Mouse (Mus musculus): ENCODE results near the gene Iscu. TPM values are rescaled to one million over a fixed set of nuclear protein-coding genes. Genes with fewer than 3 reads are reported as not detected.

The Iscu gene
- polyA plus RNA-seq, 1 experiment from 2014 or later = 112 TPM

DNA sequence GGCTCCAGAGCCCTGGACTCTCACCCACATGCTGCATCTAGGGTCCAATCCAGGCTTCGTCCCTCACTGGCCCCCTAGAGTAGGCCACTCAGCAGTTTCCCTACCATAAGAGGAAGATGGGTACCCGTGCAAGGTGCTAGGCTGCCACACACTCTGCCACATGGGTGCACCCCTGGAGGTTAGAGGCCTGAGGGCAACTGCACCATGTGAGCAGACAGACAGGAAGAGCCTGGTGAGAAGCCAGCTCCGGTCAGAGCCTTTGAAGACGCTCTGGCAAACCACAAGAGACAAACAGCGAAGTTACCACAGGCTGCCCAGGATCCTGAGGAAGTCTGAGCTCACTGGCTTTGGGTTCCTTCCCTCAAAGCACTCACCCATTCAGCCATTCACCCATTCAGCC lies 14.4 kb downstream of the Iscu start:
- H3K27ac ChIP-seq (ENCODE audit: low read depth) = no peak overlapping the region
- DNase-seq = no peak

DNA sequence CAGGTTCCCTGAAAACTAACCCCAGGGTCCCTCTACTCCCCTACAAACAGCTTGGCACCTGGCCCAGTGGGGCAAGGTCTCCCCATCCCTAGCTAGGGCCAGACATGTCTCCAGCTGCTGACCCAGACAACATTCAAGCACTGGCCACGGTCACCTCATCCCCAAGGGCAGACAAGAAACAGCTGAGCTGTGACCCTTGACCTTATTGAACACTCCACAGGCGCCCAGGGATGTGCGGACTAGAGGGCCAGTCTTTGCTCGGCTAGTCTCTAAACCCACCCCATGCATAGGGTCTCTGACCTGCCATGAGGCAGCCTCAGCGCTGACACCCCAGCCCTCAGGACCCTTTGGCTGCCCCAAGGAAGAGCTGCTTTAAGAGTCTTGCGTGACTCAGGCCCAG lies 16.1 kb downstream of the Iscu start:
- Histone ChIP-seq H3K4me2 (peak overlapping the region; percentile 39; the same call in 1 of the 2 replicates), H3K4me1 (ENCODE audit: insufficient read depth) (peaks cover 25% of the 10 kb centered on the region), H3K27ac (ENCODE audit: low read depth) (peak overlapping the region; percentile 90), H3K9ac (no peak overlapping the region), H3K27me3 (ENCODE audit: insufficient read depth, low read length) (no peaks in the 10 kb centered on the region), H3K4me3 (ENCODE audit: low read depth, low read length) (no peak overlapping the region), H3K9me3 (ENCODE audit: low read depth, low read length) (no peaks in the 10 kb centered on the region), H3K36me3 (ENCODE audit: insufficient read depth) (peaks cover 5% of the 10 kb centered on the region; the same call in 1 of the 2 replicates)
- no peak for TF ChIP-seq CTCF (IDR thresholded peaks at IDR 0.05; ENCODE audit: low read depth)
- 23% methylated on average over 6 of the region's 6 CpGs for WGBS
- DNase-seq = no peak
- ATAC-seq (ENCODE audit: insufficient read depth) = no peak

More for the DNA sequence above, 14.4 kb downstream of the Iscu start:
- Histone ChIP-seq H3K36me3 (ENCODE audit: insufficient read depth) (no peaks in the 10 kb centered on the region), H3K9ac (no peak overlapping the region), H3K27me3 (ENCODE audit: insufficient read depth, low read length) (no peaks in the 10 kb centered on the region), H3K4me3 (ENCODE audit: low read depth, low read length) (no peak overlapping the region), H3K4me2 (no peak overlapping the region), H3K4me1 (ENCODE audit: insufficient read depth) (peaks cover 22% of the 10 kb centered on the region), H3K9me3 (ENCODE audit: low read depth, low read length) (no peaks in the 10 kb centered on the region)
- WGBS = 57% methylated on average over 5 of the region's 5 CpGs
- ATAC-seq (ENCODE audit: insufficient read depth) = no peak
- no peak for TF ChIP-seq CTCF (IDR thresholded peaks at IDR 0.05; ENCODE audit: low read depth)

DNA sequence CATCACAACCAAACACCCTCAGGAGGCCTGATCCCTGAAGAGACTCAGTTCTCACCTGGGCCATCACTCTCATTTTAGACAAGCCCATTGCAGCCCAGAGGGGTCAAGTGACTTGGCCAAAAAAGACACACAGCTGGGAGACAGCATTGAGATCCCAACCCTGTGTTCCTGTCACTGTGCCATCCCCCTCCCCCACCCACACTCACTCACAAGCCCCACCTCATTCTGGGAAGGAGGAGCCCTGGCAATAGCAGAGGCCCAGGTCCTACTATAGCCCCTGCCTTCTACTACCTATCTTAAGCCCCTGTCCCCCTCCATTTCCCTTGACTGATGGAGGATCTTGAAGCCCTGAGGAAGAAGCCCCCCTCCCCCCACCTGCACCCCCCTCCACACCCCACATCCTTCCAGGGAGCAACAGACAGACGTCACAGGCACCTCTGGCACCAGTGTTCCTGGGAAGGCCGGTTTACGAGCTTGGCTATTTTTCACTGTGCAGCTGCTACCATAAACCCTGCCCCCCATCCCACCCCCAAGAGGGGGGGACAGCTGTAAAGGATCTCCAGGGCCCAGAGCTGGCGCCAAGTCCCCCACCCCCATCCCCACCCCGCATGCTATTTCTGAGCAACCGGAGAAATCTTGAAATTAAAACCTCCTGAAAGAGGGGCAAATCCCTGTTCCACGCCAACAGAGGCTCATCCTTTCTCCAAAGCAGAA lies 16.7 kb downstream of the Iscu start:
- peaks cover 25% of the 10 kb centered on the region for H3K4me1 ChIP-seq (ENCODE audit: insufficient read depth)
- 21% methylated on average over 7 of the region's 7 CpGs for WGBS
- TF ChIP-seq CTCF (IDR thresholded peaks at IDR 0.05; ENCODE audit: low read depth) = no peak
- DNase-seq (peak; percentile 88), ATAC-seq (ENCODE audit: insufficient read depth) (peak; percentile 88)
- no peak overlapping the region for H3K4me3 ChIP-seq (ENCODE audit: low read depth, low read length)
- H3K36me3 ChIP-seq (ENCODE audit: insufficient read depth) = peaks cover 10% of the 10 kb centered on the region; the same call in 1 of the 2 replicates
- no peaks in the 10 kb centered on the region for H3K27me3 ChIP-seq (ENCODE audit: insufficient read depth, low read length)
- no peaks in the 10 kb centered on the region for H3K9me3 ChIP-seq (ENCODE audit: low read depth, low read length)
- H3K27ac ChIP-seq (ENCODE audit: low read depth) = peak overlapping the region; percentile 90
- H3K9ac ChIP-seq = no peak overlapping the region
- H3K4me2 ChIP-seq = peak overlapping the region; percentile 39; the same call in 1 of the 2 replicates

DNA sequence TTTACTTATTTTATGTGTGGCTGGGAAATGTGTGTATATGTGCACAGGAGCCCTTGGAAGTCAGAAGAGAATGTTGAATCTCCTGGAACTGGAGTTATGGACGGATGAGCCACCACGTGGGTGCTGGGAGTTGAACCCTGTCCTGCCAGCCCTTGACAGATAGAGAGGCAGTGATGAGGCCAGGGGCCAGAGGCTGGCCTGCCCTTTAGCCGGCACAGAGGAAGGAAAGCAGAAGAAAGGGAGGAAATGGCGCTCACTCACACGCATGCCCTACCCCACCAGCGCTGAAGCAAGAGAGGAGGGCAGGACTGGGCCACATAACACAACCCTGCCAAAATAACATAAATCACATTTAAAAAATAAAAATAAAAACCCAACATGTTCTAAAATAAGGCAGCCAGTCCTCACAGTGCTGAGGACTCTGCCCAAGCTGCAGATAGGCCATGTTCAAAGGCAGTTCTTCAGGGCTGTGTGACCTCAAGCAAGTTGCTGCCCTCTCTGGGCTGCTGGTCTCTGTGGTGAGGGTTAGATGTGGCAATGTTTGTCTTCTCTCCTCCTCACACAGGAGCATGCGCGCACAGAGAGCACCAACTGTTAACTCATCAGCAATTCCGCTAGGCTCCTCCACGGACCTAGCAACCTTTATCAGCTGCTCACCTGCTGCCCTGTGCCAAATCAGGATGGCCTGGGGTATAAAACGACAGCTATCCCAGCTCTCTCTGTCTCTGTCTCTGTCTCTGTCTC lies 18.1 kb downstream of the Iscu start:
- H3K9ac ChIP-seq = no peak overlapping the region
- DNase-seq (peak; percentile 50), ATAC-seq (ENCODE audit: insufficient read depth) (no peak)
- WGBS = 40% methylated on average over 11 of the region's 11 CpGs
- H3K4me3 ChIP-seq (ENCODE audit: low read depth, low read length) = no peak overlapping the region
- peaks cover 23% of the 10 kb centered on the region; the same call in 1 of the 2 replicates for H3K36me3 ChIP-seq (ENCODE audit: insufficient read depth)
- H3K9me3 ChIP-seq (ENCODE audit: low read depth, low read length) = no peaks in the 10 kb centered on the region
- no peak overlapping the region for H3K4me2 ChIP-seq
- H3K4me1 ChIP-seq (ENCODE audit: insufficient read depth) = peaks cover 25% of the 10 kb centered on the region
- H3K27me3 ChIP-seq (ENCODE audit: insufficient read depth, low read length) = no peaks in the 10 kb centered on the region
- peak overlapping the region; percentile 90 for H3K27ac ChIP-seq (ENCODE audit: low read depth)
- TF ChIP-seq CTCF (IDR thresholded peaks at IDR 0.05; ENCODE audit: low read depth) = no peak

DNA sequence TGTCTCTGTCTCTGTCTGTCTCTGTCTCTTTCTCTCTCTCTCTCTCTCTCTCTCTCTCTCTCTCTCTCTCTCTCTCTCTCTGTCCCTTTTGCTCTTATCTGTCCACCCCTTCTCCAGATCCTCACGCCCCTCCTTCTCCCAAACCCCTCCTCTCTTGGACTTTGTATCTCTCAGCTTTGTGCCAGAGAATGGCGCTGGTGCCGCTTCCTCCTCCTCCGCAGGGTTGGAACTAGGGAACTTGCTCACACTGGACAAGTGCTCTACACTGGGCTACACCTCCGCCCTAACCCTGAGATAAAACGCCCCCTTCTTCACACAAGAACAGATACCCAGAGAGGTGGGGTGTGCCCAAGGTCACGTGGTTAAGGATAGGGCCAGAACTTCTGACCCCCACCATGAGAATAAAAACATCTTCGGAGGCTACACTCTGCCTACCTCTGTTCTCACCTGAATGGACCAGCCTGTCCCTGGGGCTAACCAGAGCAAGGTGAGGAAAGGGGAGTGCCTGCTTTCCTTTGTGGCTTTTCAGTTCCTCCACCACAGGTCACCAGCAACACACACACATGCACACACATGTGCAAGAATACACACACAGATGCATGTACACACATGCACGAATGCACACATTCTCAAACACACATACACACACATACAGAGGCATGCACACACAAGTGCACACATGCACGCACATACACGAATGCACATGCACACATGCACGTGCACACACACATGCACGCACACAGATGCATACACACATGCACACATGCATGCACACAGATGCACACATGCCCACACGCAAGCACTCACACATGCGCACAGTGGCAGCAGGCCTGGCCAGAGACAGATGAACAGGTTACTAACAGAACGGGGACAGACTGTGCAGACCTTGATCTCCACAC lies 18.9 kb downstream of the Iscu start:
- Histone ChIP-seq H3K9ac (no peak overlapping the region), H3K27ac (ENCODE audit: low read depth) (no peak overlapping the region), H3K4me1 (ENCODE audit: insufficient read depth) (peaks cover 26% of the 10 kb centered on the region), H3K9me3 (ENCODE audit: low read depth, low read length) (no peaks in the 10 kb centered on the region), H3K4me2 (no peak overlapping the region), H3K36me3 (ENCODE audit: insufficient read depth) (peaks cover 23% of the 10 kb centered on the region; the same call in 1 of the 2 replicates), H3K4me3 (ENCODE audit: low read depth, low read length) (no peak overlapping the region), H3K27me3 (ENCODE audit: insufficient read depth, low read length) (no peaks in the 10 kb centered on the region)
- WGBS = 67% methylated on average over 16 of the region's 16 CpGs
- ATAC-seq (ENCODE audit: insufficient read depth) = no peak
- peak; percentile 46 for DNase-seq
- TF ChIP-seq CTCF (IDR thresholded peaks at IDR 0.05; ENCODE audit: low read depth) = no peak

DNA sequence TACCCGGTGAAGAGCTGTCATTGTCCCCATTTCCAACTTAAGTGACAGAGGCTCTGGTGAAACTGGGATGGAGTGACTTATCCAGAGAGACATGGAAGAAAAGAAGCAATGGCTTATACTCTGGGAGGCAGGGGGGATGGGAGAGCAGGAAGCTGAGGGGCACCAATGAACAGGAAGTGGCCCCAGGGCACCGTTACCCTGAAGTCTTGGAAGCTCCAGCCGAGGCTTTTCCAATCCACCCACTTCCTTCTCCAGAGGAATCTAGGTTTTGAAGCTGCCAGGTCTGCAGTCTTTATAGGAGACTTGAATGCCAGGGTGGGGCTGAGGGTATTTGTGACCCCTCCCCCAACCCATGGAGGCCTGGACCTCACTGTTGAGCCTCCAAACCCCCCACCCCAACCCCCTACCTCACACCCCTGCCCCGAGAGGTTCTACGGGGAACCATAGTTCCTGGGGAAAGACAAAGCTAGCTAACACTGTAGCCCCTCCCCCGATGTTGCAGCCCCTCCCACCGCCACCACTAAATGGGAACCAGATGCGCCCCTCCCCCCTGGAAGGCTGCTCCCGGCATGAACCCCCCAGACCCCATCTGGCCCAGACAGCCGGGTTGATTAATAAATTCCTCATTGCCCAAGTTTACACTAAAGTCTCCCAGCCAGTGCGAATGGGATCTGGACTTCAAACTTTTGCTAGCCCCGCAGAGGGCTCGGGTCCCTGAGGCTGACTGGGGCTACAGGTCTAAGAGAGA lies 24.0 kb downstream of the Iscu start:
- no peak for TF ChIP-seq CTCF (IDR thresholded peaks at IDR 0.05; ENCODE audit: low read depth)
- Histone ChIP-seq H3K27ac (ENCODE audit: low read depth) (peak overlapping the region; percentile 86), H3K9me3 (ENCODE audit: low read depth, low read length) (no peaks in the 10 kb centered on the region), H3K27me3 (ENCODE audit: insufficient read depth, low read length) (no peaks in the 10 kb centered on the region), H3K36me3 (ENCODE audit: insufficient read depth) (peaks cover 23% of the 10 kb centered on the region; the same call in 1 of the 2 replicates), H3K4me3 (ENCODE audit: low read depth, low read length) (peak overlapping the region; percentile 23; the same call in 1 of the 2 replicates), H3K4me1 (ENCODE audit: insufficient read depth) (peaks cover 18% of the 10 kb centered on the region), H3K9ac (0 out of 2 replicates have a peak overlapping the region, but pooled peaks have one; percentile 14), H3K4me2 (peak overlapping the region; percentile 58)
- DNase-seq (peak; percentile 86), ATAC-seq (ENCODE audit: insufficient read depth) (peak; percentile 21)
- 7% methylated on average over 13 of the region's 13 CpGs for WGBS

Data from lung, embryonic 14.5 days (tissue).